ENCODE assay signal across 21 mouse cellular contexts in the genomic region with DNA sequence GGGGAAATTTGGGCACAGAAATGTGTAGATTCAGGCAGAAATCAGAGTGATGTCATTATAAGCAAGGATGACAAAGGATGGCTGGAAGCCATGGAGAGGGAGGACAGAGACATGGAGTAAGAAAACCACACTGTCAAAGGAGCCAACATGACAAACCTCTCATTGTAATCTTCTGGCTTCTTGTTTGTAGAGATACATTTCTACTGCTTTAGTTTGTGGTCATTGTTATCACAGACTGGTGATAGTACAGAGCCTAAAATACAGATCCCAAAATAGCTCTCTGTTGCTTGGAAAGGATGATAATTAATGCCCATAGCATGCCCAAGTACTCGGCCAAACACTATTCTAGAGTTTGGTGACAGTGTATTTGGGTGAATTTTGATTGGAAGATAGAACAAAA. TPM values are rescaled to one million over a fixed set of nuclear protein-coding genes. Genes with fewer than 3 reads are reported as not detected.
"Had no signal": no experiment of that assay in that cellular context is flagged by ENCODE, and none has a peak within 500 bp of the region (broad histone marks: within the 10 kb centered on the region; RNA-seq: fewer than 3 reads in every experiment).

No protein-coding gene starts in this region.

- H3K27me3 ChIP-seq: lung, embryonic 15.5 days; midbrain, embryonic 15.5 days; neural tube, embryonic 12.5 days had no signal

- ATAC-seq: midbrain, embryonic 15.5 days had no signal

- H3K4me1 ChIP-seq: limb, embryonic 10.5 days; midbrain, embryonic 15.5 days; neural tube, embryonic 12.5 days had no signal

- H3K36me3 ChIP-seq: limb, embryonic 10.5 days; lung, embryonic 15.5 days; midbrain, embryonic 15.5 days; neural tube, embryonic 12.5 days had no signal

- DNase-seq: kidney, adult 18-20 months; kidney, postnatal 10 days; kidney, postnatal 4 days; lung, postnatal 14 days; retina, postnatal 1 day; right cerebral cortex, postnatal 4 days; spleen, adult 18-20 months; thymus, adult 18-20 months; thymus, postnatal 14 days had no signal

- H3K4me3 ChIP-seq: left cerebral cortex, adult 2 months; limb, embryonic 10.5 days; lung, embryonic 15.5 days; midbrain, embryonic 15.5 days; neural tube, embryonic 12.5 days had no signal

- H3K9ac ChIP-seq: lung, embryonic 15.5 days; midbrain, embryonic 15.5 days; neural tube, embryonic 12.5 days had no signal

- H3K4me2 ChIP-seq: liver, embryonic 11.5 days; lung, embryonic 15.5 days; midbrain, embryonic 11.5 days; midbrain, embryonic 15.5 days; neural tube, embryonic 12.5 days had no signal

- H3K9me3 ChIP-seq: limb, embryonic 10.5 days; lung, embryonic 15.5 days; midbrain, embryonic 15.5 days; neural tube, embryonic 12.5 days had no signal

- H3K27ac ChIP-seq: left cerebral cortex, adult 2 months; limb, embryonic 10.5 days; lung, embryonic 15.5 days; midbrain, embryonic 15.5 days; neural tube, embryonic 12.5 days had no signal

RNA-seq across cellular contexts. Expression of gene Lrrc63, which starts 39.9 kb away (rescaled TPM):
- total RNA-seq: layer of hippocampus, adult 8-10 months; layer of hippocampus, postnatal 25 days; left cerebral cortex, adult 2 months had no signal
- polyA plus RNA-seq: kidney, embryonic 14.5 days; limb, embryonic 14.5 days; liver, embryonic 11.5 days; lung, embryonic 15.5 days; stomach, embryonic 14.5 days had no signal
